Mouse (Mus musculus): Measurements from ENCODE around the gene Gm11111.

DNA sequence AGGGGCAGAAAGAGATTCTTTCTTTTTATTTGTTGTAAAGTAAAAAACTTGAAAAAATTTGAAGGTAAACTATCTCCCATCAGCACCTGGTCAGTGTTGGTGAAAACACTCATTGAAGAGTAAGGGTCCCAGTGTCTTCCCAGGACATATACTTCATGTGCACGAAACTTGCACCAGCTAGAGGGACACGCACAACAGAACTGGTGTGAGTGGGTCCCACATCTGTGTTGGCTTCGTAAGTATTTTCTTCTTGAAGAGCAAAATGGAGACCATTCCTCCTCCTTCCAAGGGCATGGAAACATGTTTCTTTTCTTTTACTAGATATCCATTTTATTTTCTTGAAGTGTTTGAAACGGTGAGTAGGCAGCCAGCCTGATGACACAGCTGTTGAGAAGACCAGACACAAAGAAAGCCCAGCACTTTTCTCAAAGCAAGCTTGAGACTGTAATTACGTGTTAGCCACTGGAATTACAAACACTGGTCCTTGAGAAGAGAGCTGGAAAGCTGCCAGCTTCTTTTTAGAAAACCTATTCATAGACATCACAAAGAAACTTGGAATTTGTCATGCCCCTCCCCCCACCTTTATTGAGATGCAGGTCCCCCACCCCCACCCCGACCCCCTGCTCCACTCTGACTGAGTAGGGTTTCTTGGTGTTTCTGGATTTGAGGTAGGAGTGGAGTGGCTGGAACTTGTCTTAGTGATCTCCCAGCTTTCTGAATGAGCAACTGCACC lies 14.1 kb downstream of the Gm11111 start:
- no peak for TF ChIP-seq BHLHE40 (IDR thresholded peaks at IDR 0.05; ENCODE audit: low read depth, low read length)
- TF ChIP-seq POLR2A (IDR thresholded peaks at IDR 0.05; ENCODE audit: low read depth, low read length), result no peak
- TF ChIP-seq MYC (IDR thresholded peaks at IDR 0.05; ENCODE audit: low read depth, low read length), result no peak
- TF ChIP-seq CTCF (conservative IDR thresholded peaks at IDR 0.05 in 1 of 2, IDR thresholded peaks at IDR 0.05 in 1 of 2; ENCODE audit: low read depth in 2 of 2, low read length in 2 of 2), result no peak
- TF ChIP-seq CHD2 (IDR thresholded peaks at IDR 0.05; ENCODE audit: low read length), result no peak
